8 mouse cellular contexts compared by ENCODE assay signal in the genomic region with DNA sequence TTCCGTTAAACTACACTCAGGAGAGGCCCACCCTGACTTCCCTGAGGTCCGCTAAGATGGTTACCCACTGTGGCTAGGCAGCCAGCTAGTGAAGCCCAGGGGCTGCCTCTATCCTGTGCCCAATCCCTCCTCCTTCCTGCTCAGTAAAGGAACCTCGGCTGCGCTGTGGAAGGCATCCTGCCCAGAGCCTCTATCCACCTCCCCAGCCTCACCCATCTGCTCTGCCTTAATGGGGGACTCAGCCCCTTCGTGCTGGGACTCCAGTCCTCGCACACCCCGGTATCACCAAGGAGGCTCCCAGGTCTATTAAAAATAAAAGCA. TPM values are rescaled to one million over a fixed set of nuclear protein-coding genes. Genes with fewer than 3 reads are reported as not detected.
DNase-seq lines count a peak whose midpoint lies in the region; ATAC-seq and TF ChIP-seq lines count a peak whose summit lies in the region.

No protein-coding gene starts in this region.

- peaks cover 38% of the 10 kb centered on the region for H3K27me3 ChIP-seq in heart, postnatal 0 days (ENCODE audit: control insufficient read depth, insufficient read depth, low read length)
- H3K27me3 ChIP-seq in E14TG2a.4 (ENCODE audit: insufficient read depth, low read length), result peaks cover 45% of the 10 kb centered on the region
- peaks cover 52% of the 10 kb centered on the region for H3K27me3 ChIP-seq in embryonic facial prominence, embryonic 10.5 days (replicated peaks; ENCODE audit: low read depth, poor library complexity, severe bottlenecking)
- H3K27me3 ChIP-seq in limb, embryonic 10.5 days (ENCODE audit: low read depth, poor library complexity, severe bottlenecking), result peaks cover 52% of the 10 kb centered on the region
- H3K27me3 ChIP-seq in small intestine, adult 2 months (ENCODE audit: control insufficient read depth, insufficient read depth, low read length), result no peaks in the 10 kb centered on the region

- no peak overlapping the region; the same call in 1 of the 2 replicates for H3K9ac ChIP-seq in heart, postnatal 0 days (replicated peaks; ENCODE audit: low read depth, low read length)

- no peaks in the 10 kb centered on the region for H3K36me3 ChIP-seq in heart, postnatal 0 days (replicated peaks; ENCODE audit: control insufficient read depth, insufficient read depth, low read length)
- H3K36me3 ChIP-seq in E14TG2a.4 (ENCODE audit: insufficient read depth, low read length), result peaks cover 19% of the 10 kb centered on the region
- H3K36me3 ChIP-seq in embryonic facial prominence, embryonic 10.5 days (replicated peaks), result peaks cover 21% of the 10 kb centered on the region
- peaks cover 22% of the 10 kb centered on the region for H3K36me3 ChIP-seq in limb, embryonic 10.5 days
- H3K36me3 ChIP-seq in small intestine, adult 2 months (ENCODE audit: control insufficient read depth, insufficient read depth, low read length), result peaks cover 4% of the 10 kb centered on the region; the same call in 1 of the 2 replicates

- H3K9me3 ChIP-seq in heart, postnatal 0 days (replicated peaks; ENCODE audit: control insufficient read depth, low read length), result no peaks in the 10 kb centered on the region
- H3K9me3 ChIP-seq in E14TG2a.4 (ENCODE audit: low read length), result no peaks in the 10 kb centered on the region
- peaks cover 2% of the 10 kb centered on the region; the same call in 1 of the 2 replicates for H3K9me3 ChIP-seq in embryonic facial prominence, embryonic 10.5 days
- no peaks in the 10 kb centered on the region for H3K9me3 ChIP-seq in limb, embryonic 10.5 days (replicated peaks)

- H3K4me1 ChIP-seq in heart, postnatal 0 days (ENCODE audit: control insufficient read depth, insufficient read depth), result peaks cover 9% of the 10 kb centered on the region; the same call in 1 of the 2 replicates
- H3K4me1 ChIP-seq in E14TG2a.4 (replicated peaks; ENCODE audit: low read depth, low read length), result peaks cover 64% of the 10 kb centered on the region
- peaks cover 32% of the 10 kb centered on the region for H3K4me1 ChIP-seq in embryonic facial prominence, embryonic 10.5 days
- H3K4me1 ChIP-seq in limb, embryonic 10.5 days, result peaks cover 40% of the 10 kb centered on the region
- H3K4me1 ChIP-seq in small intestine, adult 2 months (ENCODE audit: control insufficient read depth, insufficient read depth, insufficient read length, low read length), result peaks cover 2% of the 10 kb centered on the region; the same call in 1 of the 2 replicates

- H3K4me2 ChIP-seq in heart, postnatal 0 days (ENCODE audit: low read depth, low read length), result no peak overlapping the region

- no peak overlapping the region; the same call in 1 of the 2 replicates for H3K27ac ChIP-seq in heart, postnatal 0 days (ENCODE audit: low read depth)
- H3K27ac ChIP-seq in embryonic facial prominence, embryonic 10.5 days (replicated peaks), result no peak overlapping the region; the same call in 1 of the 2 replicates
- no peak overlapping the region for H3K27ac ChIP-seq in limb, embryonic 10.5 days
- peak overlapping the region; percentile 87 for H3K27ac ChIP-seq in small intestine, adult 2 months (ENCODE audit: insufficient read depth, low read depth, low read length)

- WGBS in heart, postnatal 0 days, result 13% methylated on average over 7 of the region's 7 CpGs
- WGBS in embryonic facial prominence, embryonic 10.5 days, result 18% methylated on average over 7 of the region's 7 CpGs
- 16% methylated on average over 7 of the region's 7 CpGs for WGBS in limb, embryonic 10.5 days
- 26% methylated on average over 7 of the region's 7 CpGs for WGBS in small intestine, adult 2 months

- ATAC-seq in heart, postnatal 0 days (ENCODE audit: insufficient read depth, low read depth), result no peak

- no peak for TF ChIP-seq EP300 in heart, postnatal 0 days (IDR thresholded peaks at IDR 0.05; ENCODE audit: low read depth)

- TF ChIP-seq POLR2A in small intestine, adult 2 months (IDR thresholded peaks at IDR 0.05; ENCODE audit: low read depth, low read length), result no peak

- DNase-seq in heart, postnatal 0 days (ENCODE audit: low spot score), result no peak
- no peak for DNase-seq in heart, adult 8-10 months (ENCODE audit: low spot score)
- no peak for DNase-seq in embryonic facial prominence, embryonic 10.5 days (ENCODE audit: low spot score)
- DNase-seq in limb, embryonic 10.5 days (ENCODE audit: low spot score), result no peak
- DNase-seq in frontal cortex, postnatal 14 days (ENCODE audit: low spot score in 2 of 2), result no peak
- DNase-seq in ovary, postnatal 36 days (ENCODE audit: low spot score), result no peak

- peak overlapping the region; percentile 48 for H3K4me3 ChIP-seq in heart, postnatal 0 days (ENCODE audit: low read depth, low read length)
- H3K4me3 ChIP-seq in E14TG2a.4 (replicated peaks; ENCODE audit: low read length), result peak overlapping the region; percentile 82
- peak overlapping the region; percentile 78 for H3K4me3 ChIP-seq in embryonic facial prominence, embryonic 10.5 days
- peak overlapping the region; percentile 77 for H3K4me3 ChIP-seq in limb, embryonic 10.5 days
- H3K4me3 ChIP-seq in small intestine, adult 2 months (ENCODE audit: low read depth, low read length), result peak overlapping the region; percentile 62

- no peak for TF ChIP-seq CTCF in heart, postnatal 0 days (IDR thresholded peaks at IDR 0.05; ENCODE audit: low read depth)
- TF ChIP-seq CTCF in E14TG2a.4 (conservative IDR thresholded peaks at IDR 0.05; ENCODE audit: low read length), result no peak
- no peak for TF ChIP-seq CTCF in small intestine, adult 2 months (IDR thresholded peaks at IDR 0.05; ENCODE audit: extremely low read depth, insufficient read length, insufficient replicate concordance, low read depth, low read length)

RNA-seq across cellular contexts. Expression of gene Coro1a, which starts 3.9 kb away (rescaled TPM):
- total RNA-seq in heart, postnatal 0 days (2014; rRNA removed; ENCODE audit: low replicate concordance), result 14.8 and 25.3 TPM in 2 replicates
- polyA plus RNA-seq in heart, postnatal 0 days (2015; fragmentation: Nextera tagmentation; extraction: Ambion mirVana), result 8.4 and 8.5 TPM in 2 replicates
- total RNA-seq in heart, adult 8-10 months (2022), result 10 to 100 TPM in 1 of 4 experiments, 1 to 10 TPM in 3; 4.9 to 10.0 (median 6.2) TPM
- 35.7 and 38.5 TPM in 2 replicates for polyA plus RNA-seq in embryonic facial prominence, embryonic 10.5 days (2016; fragmentation: Nextera tagmentation; extraction: Ambion mirVana)
- polyA plus RNA-seq in limb, embryonic 10.5 days (2016; fragmentation: Nextera tagmentation; extraction: Ambion mirVana), result 28.9 and 37.8 TPM in 2 replicates
- 114 and 157 TPM in 2 replicates for polyA plus RNA-seq in small intestine, adult 2 months (2012; rRNA removed)

RNA-seq across cellular contexts. Expression of gene Slx1b, which starts 8.1 kb away (rescaled TPM):
- total RNA-seq in heart, postnatal 0 days (2014; rRNA removed; ENCODE audit: low replicate concordance), result 6.2 and 12.6 TPM in 2 replicates
- polyA plus RNA-seq in heart, postnatal 0 days (2015; fragmentation: Nextera tagmentation; extraction: Ambion mirVana), result 4.9 and 6.3 TPM in 2 replicates
- 1 to 10 TPM; 3.2 to 6.2 (median 5.4) TPM for total RNA-seq in heart, adult 8-10 months (2022)
- polyA plus RNA-seq in embryonic facial prominence, embryonic 10.5 days (2016; fragmentation: Nextera tagmentation; extraction: Ambion mirVana), result 14.4 and 15.1 TPM in 2 replicates
- polyA plus RNA-seq in limb, embryonic 10.5 days (2016; fragmentation: Nextera tagmentation; extraction: Ambion mirVana), result 12.6 and 14.8 TPM in 2 replicates
- 7.9 and 16.0 TPM in 2 replicates for polyA plus RNA-seq in small intestine, adult 2 months (2012; rRNA removed)

RNA-seq across cellular contexts. Expression of gene Bola2, which starts 8.5 kb away (rescaled TPM):
- 29.3 and 36.5 TPM in 2 replicates for total RNA-seq in heart, postnatal 0 days (2014; rRNA removed; ENCODE audit: low replicate concordance)
- 89.0 and 93.7 TPM in 2 replicates for polyA plus RNA-seq in heart, postnatal 0 days (2015; fragmentation: Nextera tagmentation; extraction: Ambion mirVana)
- total RNA-seq in heart, adult 8-10 months (2022), result 10 to 100 TPM; 52.4 to 70.4 (median 56.4) TPM
- polyA plus RNA-seq in embryonic facial prominence, embryonic 10.5 days (2016; fragmentation: Nextera tagmentation; extraction: Ambion mirVana), result 186 and 206 TPM in 2 replicates
- polyA plus RNA-seq in limb, embryonic 10.5 days (2016; fragmentation: Nextera tagmentation; extraction: Ambion mirVana), result 177 and 237 TPM in 2 replicates
- polyA plus RNA-seq in small intestine, adult 2 months (2012; rRNA removed), result 35.8 and 40.6 TPM in 2 replicates

RNA-seq across cellular contexts. Expression of gene Sult1a1, which starts 27.5 kb away (rescaled TPM):
- total RNA-seq in heart, postnatal 0 days (2014; rRNA removed; ENCODE audit: low replicate concordance), result 64.2 and 78.2 TPM in 2 replicates
- 24.8 and 30.4 TPM in 2 replicates for polyA plus RNA-seq in heart, postnatal 0 days (2015; fragmentation: Nextera tagmentation; extraction: Ambion mirVana)
- 10 to 100 TPM; 18.6 to 38.7 (median 31.5) TPM for total RNA-seq in heart, adult 8-10 months (2022)
- polyA plus RNA-seq in embryonic facial prominence, embryonic 10.5 days (2016; fragmentation: Nextera tagmentation; extraction: Ambion mirVana), result 0.32 and 0.40 TPM in 2 replicates
- 0.11 and 0.49 TPM in 2 replicates for polyA plus RNA-seq in limb, embryonic 10.5 days (2016; fragmentation: Nextera tagmentation; extraction: Ambion mirVana)
- 5.0 and 7.4 TPM in 2 replicates for polyA plus RNA-seq in small intestine, adult 2 months (2012; rRNA removed)

RNA-seq across cellular contexts. Expression of gene Sgf29, which starts 54.6 kb away (rescaled TPM):
- total RNA-seq in heart, postnatal 0 days (2014; rRNA removed; ENCODE audit: low replicate concordance), result 15.9 and 20.7 TPM in 2 replicates
- 21.9 and 25.3 TPM in 2 replicates for polyA plus RNA-seq in heart, postnatal 0 days (2015; fragmentation: Nextera tagmentation; extraction: Ambion mirVana)
- 10 to 100 TPM; 21.6 to 26.2 (median 24.9) TPM for total RNA-seq in heart, adult 8-10 months (2022)
- polyA plus RNA-seq in embryonic facial prominence, embryonic 10.5 days (2016; fragmentation: Nextera tagmentation; extraction: Ambion mirVana), result 64.6 and 65.6 TPM in 2 replicates
- polyA plus RNA-seq in limb, embryonic 10.5 days (2016; fragmentation: Nextera tagmentation; extraction: Ambion mirVana), result 69.0 and 69.2 TPM in 2 replicates
- 16.7 and 23.9 TPM in 2 replicates for polyA plus RNA-seq in small intestine, adult 2 months (2012; rRNA removed)
